Mouse (Mus musculus) liver, adult 2 months (tissue): ENCODE measurements around the gene Kdm3a.

ENCODE experiments used
- CTCF ChIP-seq: fragments of 200-500 bp; IDR thresholded peaks from 2 replicates; pipeline ENCODE4 v1.5.1; 2011; ENCODE audit warnings: low read depth, low read length, control low read depth
- POLR2A ChIP-seq: fragments of 200-500 bp; IDR thresholded peaks from 2 replicates; pipeline ENCODE4 v1.6.1; 2011; ENCODE audit warnings: low read length, control low read depth; ENCODE audit not compliant: insufficient read depth; ENCODE audit errors: extremely low read depth

DNA sequence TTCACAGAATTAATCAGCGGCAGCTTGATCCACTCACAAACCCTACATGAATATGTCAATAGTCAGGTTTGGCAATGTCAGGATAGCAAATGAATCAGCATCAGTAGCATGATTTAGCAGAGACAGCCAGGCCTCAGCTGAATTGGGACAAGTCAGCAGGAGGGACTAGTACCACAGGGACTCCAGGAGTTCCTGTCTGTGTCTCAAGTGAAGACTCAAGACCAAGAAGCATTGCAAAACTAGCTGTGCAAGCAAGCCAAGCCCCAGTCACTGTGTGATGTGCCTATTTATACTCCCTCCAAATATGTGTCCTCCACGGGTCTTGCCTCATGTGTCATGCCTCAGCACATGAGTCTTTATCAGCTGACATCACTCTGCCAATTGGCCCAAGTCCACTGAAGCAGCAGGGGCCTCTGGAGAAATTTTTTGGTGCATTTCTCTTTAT lies 77.3 kb downstream of the Kdm3a start:
- TF ChIP-seq CTCF (no peak), POLR2A (no peak)
